Mouse (Mus musculus): ENCODE measurements around the gene Fam83e. TPM values are rescaled to one million over a fixed set of nuclear protein-coding genes. Genes with fewer than 3 reads are reported as not detected.

Fam83e gene
- polyA plus RNA-seq, 1 experiment from 2014 or later: 1.1 TPM

DNA sequence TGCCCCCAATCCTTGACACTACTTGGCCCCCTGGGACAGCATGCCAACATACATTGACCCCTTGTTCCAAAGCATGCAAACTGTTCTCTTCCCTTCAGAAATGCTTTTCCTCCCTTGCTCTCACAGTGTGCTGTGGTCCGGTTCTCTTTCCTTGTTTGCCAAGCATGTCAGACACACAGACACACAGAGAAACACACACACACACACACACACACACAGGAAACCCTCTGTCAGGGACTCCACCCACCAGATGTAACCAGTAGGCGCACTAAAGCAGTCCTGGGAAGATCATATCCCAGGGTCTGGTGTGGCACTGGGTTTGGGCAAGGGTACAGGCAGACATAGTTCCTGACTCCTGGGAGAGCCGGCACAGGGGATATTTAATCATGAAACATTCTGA, 34.2 kb upstream of the Fam83e start:
- no peaks in the 10 kb centered on the region for H3K36me3 ChIP-seq (ENCODE audit: insufficient read depth, low read length)
- no peak overlapping the region for H3K4me2 ChIP-seq (replicated peaks; ENCODE audit: low read depth, low read length)
- peaks cover 30% of the 10 kb centered on the region for H3K4me1 ChIP-seq (ENCODE audit: insufficient read depth, low read length)
- no peak overlapping the region for H3K27ac ChIP-seq (ENCODE audit: low read length)
- no peak overlapping the region for H3K9ac ChIP-seq (replicated peaks; ENCODE audit: low read length)
- WGBS: 79% methylated on average over 3 of the region's 3 CpGs
- no peak for ATAC-seq (ENCODE audit: low FRiP score, low TSS enrichment)
- no peak overlapping the region for H3K4me3 ChIP-seq (ENCODE audit: low read length)
- H3K27me3 ChIP-seq (ENCODE audit: insufficient read depth, low read length): no peaks in the 10 kb centered on the region
- no peaks in the 10 kb centered on the region for H3K9me3 ChIP-seq (ENCODE audit: low read length)

DNA sequence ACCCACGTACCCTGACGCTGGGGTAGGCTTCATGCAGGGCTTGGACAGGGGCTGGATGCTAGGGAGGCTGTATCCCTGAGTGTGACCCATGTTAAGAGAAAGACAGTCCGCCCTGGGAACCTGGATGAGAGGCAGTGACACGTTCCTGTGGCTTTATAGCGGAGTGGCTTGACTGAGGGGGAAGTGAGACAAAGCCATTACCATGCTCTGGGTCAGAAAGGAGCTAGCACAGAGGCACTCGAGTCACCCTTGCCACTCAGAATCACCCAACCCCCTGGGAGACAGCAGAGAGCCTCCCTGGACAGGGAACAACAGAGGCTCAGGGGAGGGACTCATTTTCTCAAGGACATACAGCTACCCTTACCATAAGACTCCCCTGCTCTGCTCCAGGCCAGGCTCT, 31.9 kb upstream of the Fam83e start:
- no peak overlapping the region for H3K4me2 ChIP-seq (replicated peaks; ENCODE audit: low read depth, low read length)
- no peaks in the 10 kb centered on the region for H3K9me3 ChIP-seq (ENCODE audit: low read length)
- 51% methylated on average over 6 of the region's 6 CpGs for WGBS
- H3K27me3 ChIP-seq (ENCODE audit: insufficient read depth, low read length): no peaks in the 10 kb centered on the region
- H3K9ac ChIP-seq (replicated peaks; ENCODE audit: low read length): no peak overlapping the region
- H3K36me3 ChIP-seq (ENCODE audit: insufficient read depth, low read length): no peaks in the 10 kb centered on the region
- no peak overlapping the region for H3K27ac ChIP-seq (ENCODE audit: low read length)
- no peak for ATAC-seq (ENCODE audit: low FRiP score, low TSS enrichment)
- H3K4me1 ChIP-seq (ENCODE audit: insufficient read depth, low read length): peaks cover 23% of the 10 kb centered on the region
- no peak overlapping the region for H3K4me3 ChIP-seq (ENCODE audit: low read length)

- no peak overlapping the region for H3K4me3 ChIP-seq (ENCODE audit: low read length)
- H3K36me3 ChIP-seq (ENCODE audit: insufficient read depth, low read length): no peaks in the 10 kb centered on the region
- ATAC-seq (ENCODE audit: low FRiP score, low TSS enrichment): no peak
- no peak overlapping the region for H3K27ac ChIP-seq (ENCODE audit: low read length)
- H3K9ac ChIP-seq (replicated peaks; ENCODE audit: low read length): no peak overlapping the region
- peaks cover 23% of the 10 kb centered on the region for H3K4me1 ChIP-seq (ENCODE audit: insufficient read depth, low read length)
- 31% methylated on average over 11 of the region's 11 CpGs for WGBS
- H3K27me3 ChIP-seq (ENCODE audit: insufficient read depth, low read length): no peaks in the 10 kb centered on the region
- H3K4me2 ChIP-seq (replicated peaks; ENCODE audit: low read depth, low read length): no peak overlapping the region
- no peaks in the 10 kb centered on the region for H3K9me3 ChIP-seq (ENCODE audit: low read length)
These were observed 31.2 kb upstream of the Fam83e start for GRCm38 (mm10) chr7:45689800-45690199.

GRCm38 (mm10) chr7:45692364-45692763, 28.6 kb upstream of the Fam83e start:
- Histone ChIP-seq H3K27me3 (ENCODE audit: insufficient read depth, low read length) (no peaks in the 10 kb centered on the region), H3K4me3 (ENCODE audit: low read length) (no peak overlapping the region), H3K4me1 (ENCODE audit: insufficient read depth, low read length) (peaks cover 15% of the 10 kb centered on the region; the same call in 1 of the 2 replicates), H3K9ac (replicated peaks; ENCODE audit: low read length) (no peak overlapping the region), H3K4me2 (replicated peaks; ENCODE audit: low read depth, low read length) (no peak overlapping the region), H3K27ac (ENCODE audit: low read length) (no peak overlapping the region), H3K9me3 (ENCODE audit: low read length) (no peaks in the 10 kb centered on the region), H3K36me3 (ENCODE audit: insufficient read depth, low read length) (no peaks in the 10 kb centered on the region)
- no peak for ATAC-seq (ENCODE audit: low FRiP score, low TSS enrichment)
- 81% methylated on average over 2 of the region's 2 CpGs for WGBS

GRCm38 (mm10) chr7:45693921-45694591, 27.0 kb upstream of the Fam83e start, which contains the start of gene Sec1:
Gene Sec1 (minus strand): TSS chr7:45694402.
- Histone ChIP-seq H3K9ac (replicated peaks; ENCODE audit: low read length) (no peak within 1 kb of the TSS), H3K27me3 (ENCODE audit: insufficient read depth, low read length) (peaks cover 8% of the 10 kb centered on the region), H3K4me3 (ENCODE audit: low read length) (no peak within 1 kb of the TSS), H3K4me2 (replicated peaks; ENCODE audit: low read depth, low read length) (no peak within 1 kb of the TSS), H3K9me3 (ENCODE audit: low read length) (no peaks in the 10 kb centered on the region), H3K36me3 (ENCODE audit: insufficient read depth, low read length) (no peaks in the 10 kb centered on the region), H3K27ac (ENCODE audit: low read length) (no peak within 1 kb of the TSS), H3K4me1 (ENCODE audit: insufficient read depth, low read length) (peaks cover 12% of the 10 kb centered on the region; the same call in 1 of the 2 replicates)
- 91% methylated on average over 50 of the region's 50 CpGs for WGBS
- peak; percentile 52 for ATAC-seq (ENCODE audit: low FRiP score, low TSS enrichment)

DNA sequence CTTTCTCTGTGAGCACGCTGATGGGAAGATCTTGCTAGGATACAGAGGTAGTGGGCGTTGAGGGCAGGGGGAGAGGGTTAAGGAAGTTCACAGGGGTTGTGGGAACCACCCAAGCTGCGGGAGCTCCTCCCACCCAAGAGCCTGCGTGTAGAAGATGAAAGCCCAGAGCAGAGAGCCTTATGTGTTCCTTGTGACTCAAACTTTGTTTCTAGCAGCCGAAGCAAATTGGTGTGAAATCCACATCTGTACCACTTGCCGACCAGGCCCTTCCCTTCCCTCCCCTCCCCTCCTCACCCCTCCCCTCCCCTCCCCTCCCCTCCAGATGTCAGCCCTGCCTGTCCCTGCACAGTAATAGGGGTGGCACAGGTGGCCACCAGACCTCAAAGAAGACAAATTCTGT, 25.9 kb upstream of the Fam83e start:
- H3K9ac ChIP-seq (replicated peaks; ENCODE audit: low read length): no peak overlapping the region
- H3K27me3 ChIP-seq (ENCODE audit: insufficient read depth, low read length): peaks cover 18% of the 10 kb centered on the region
- H3K36me3 ChIP-seq (ENCODE audit: insufficient read depth, low read length): no peaks in the 10 kb centered on the region
- H3K4me3 ChIP-seq (ENCODE audit: low read length): no peak overlapping the region
- no peak overlapping the region for H3K4me2 ChIP-seq (replicated peaks; ENCODE audit: low read depth, low read length)
- peaks cover 8% of the 10 kb centered on the region for H3K4me1 ChIP-seq (ENCODE audit: insufficient read depth, low read length)
- no peak overlapping the region for H3K27ac ChIP-seq (ENCODE audit: low read length)
- WGBS: 11% methylated on average over 6 of the region's 6 CpGs
- ATAC-seq (ENCODE audit: low FRiP score, low TSS enrichment): no peak
- H3K9me3 ChIP-seq (ENCODE audit: low read length): no peaks in the 10 kb centered on the region

DNA sequence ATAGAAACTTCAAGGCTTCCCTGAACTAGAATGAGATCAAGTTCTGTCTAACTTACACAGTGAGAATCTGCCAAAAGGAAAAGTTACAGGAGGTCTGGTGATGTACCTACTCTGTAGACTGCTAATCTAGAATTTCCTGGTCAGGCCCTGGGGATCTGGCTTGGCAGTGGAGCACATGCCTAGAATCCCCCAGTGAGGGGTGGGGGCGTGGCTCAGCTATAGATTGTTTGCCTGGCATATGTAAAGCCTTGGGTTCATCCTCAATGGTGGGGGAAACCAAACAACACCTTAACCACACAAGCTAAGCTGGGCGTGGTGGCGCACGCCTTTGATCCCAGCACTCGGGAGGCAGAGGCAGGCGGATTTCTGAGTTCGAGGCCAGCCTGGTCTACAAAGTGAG, 23.1 kb upstream of the Fam83e start:
- Histone ChIP-seq H3K4me2 (replicated peaks; ENCODE audit: low read depth, low read length) (no peak overlapping the region), H3K9me3 (ENCODE audit: low read length) (no peaks in the 10 kb centered on the region), H3K27ac (ENCODE audit: low read length) (no peak overlapping the region), H3K4me3 (ENCODE audit: low read length) (no peak overlapping the region), H3K36me3 (ENCODE audit: insufficient read depth, low read length) (no peaks in the 10 kb centered on the region), H3K9ac (replicated peaks; ENCODE audit: low read length) (no peak overlapping the region), H3K27me3 (ENCODE audit: insufficient read depth, low read length) (peaks cover 23% of the 10 kb centered on the region), H3K4me1 (ENCODE audit: insufficient read depth, low read length) (peaks cover 19% of the 10 kb centered on the region)
- no peak for ATAC-seq (ENCODE audit: low FRiP score, low TSS enrichment)
- 87% methylated on average over 7 of the region's 7 CpGs for WGBS

DNA sequence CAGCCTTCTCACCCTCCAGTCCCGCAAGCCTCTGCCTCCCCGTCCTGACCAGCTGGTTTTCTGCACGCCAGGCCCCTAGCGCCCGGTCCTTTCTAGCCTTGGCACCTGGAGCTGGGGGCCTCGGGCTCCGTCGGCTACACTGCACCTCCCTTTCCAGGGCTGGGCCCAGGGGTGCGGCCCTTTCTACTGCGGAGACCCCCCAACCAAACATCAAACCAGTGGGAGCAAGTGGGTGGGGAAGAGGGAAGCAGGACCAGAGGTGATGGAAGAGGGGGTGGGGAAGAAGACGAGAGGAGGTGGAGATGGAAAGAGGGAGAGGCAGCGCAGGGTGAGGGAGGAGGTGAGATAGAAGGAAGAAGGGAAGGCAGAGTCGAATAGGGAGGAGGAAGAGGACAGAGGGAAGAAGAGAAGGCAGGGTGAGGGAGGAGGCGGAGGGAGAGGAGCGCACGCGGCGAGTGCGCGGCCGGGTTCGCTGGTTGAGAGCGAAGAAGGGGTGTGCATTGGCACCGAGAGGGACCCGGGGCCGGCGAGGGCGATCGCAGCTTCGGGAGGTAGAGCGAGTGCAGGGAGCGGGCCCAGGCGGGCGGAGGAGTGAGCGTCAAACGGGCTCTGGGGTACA, 21.4 kb upstream of the Fam83e start, which contains the start of gene Car11:
Gene Car11 (plus strand): TSS at position 321 of the 619 bp plus-strand sequence.
- peak within 1 kb of the TSS; percentile 51 for H3K4me3 ChIP-seq (ENCODE audit: low read length)
- peak within 1 kb of the TSS; percentile 89 for H3K4me2 ChIP-seq (replicated peaks; ENCODE audit: low read depth, low read length)
- H3K27me3 ChIP-seq (ENCODE audit: insufficient read depth, low read length): peaks cover 23% of the 10 kb centered on the region
- no peaks in the 10 kb centered on the region for H3K36me3 ChIP-seq (ENCODE audit: insufficient read depth, low read length)
- peak within 1 kb of the TSS; percentile 70 for H3K9ac ChIP-seq (replicated peaks; ENCODE audit: low read length)
- no peaks in the 10 kb centered on the region for H3K9me3 ChIP-seq (ENCODE audit: low read length)
- H3K27ac ChIP-seq (ENCODE audit: low read length): no peak within 1 kb of the TSS
- H3K4me1 ChIP-seq (ENCODE audit: insufficient read depth, low read length): peaks cover 28% of the 10 kb centered on the region
- 2% methylated on average over 30 of the region's 36 CpGs for WGBS
- no peak for ATAC-seq (ENCODE audit: low FRiP score, low TSS enrichment)

- Histone ChIP-seq H3K4me1 (ENCODE audit: insufficient read depth, low read length) (peaks cover 29% of the 10 kb centered on the region), H3K27me3 (ENCODE audit: insufficient read depth, low read length) (peaks cover 23% of the 10 kb centered on the region), H3K9me3 (ENCODE audit: low read length) (no peaks in the 10 kb centered on the region), H3K4me3 (ENCODE audit: low read length) (peak overlapping the region; percentile 51), H3K9ac (replicated peaks; ENCODE audit: low read length) (peak overlapping the region; percentile 70), H3K27ac (ENCODE audit: low read length) (no peak overlapping the region), H3K36me3 (ENCODE audit: insufficient read depth, low read length) (no peaks in the 10 kb centered on the region), H3K4me2 (replicated peaks; ENCODE audit: low read depth, low read length) (peak overlapping the region; percentile 89)
- under 1% methylated on average over 20 of the region's 20 CpGs for WGBS
- ATAC-seq (ENCODE audit: low FRiP score, low TSS enrichment): peak; percentile 13; the same call in 1 of the 2 replicates
These were observed 20.6 kb upstream of the Fam83e start for GRCm38 (mm10) chr7:45700301-45701015.

Data from kidney, embryonic 16.5 days (tissue).